Mouse (Mus musculus) testis, postnatal 14 days (tissue): ENCODE measurements around the gene Sema3a.

Experiments
- DNase-seq: peaks from one replicate; pipeline ENCODE4 v3.0.0; 2021; ENCODE audit warnings: low spot score

Sema3a gene

DNA sequence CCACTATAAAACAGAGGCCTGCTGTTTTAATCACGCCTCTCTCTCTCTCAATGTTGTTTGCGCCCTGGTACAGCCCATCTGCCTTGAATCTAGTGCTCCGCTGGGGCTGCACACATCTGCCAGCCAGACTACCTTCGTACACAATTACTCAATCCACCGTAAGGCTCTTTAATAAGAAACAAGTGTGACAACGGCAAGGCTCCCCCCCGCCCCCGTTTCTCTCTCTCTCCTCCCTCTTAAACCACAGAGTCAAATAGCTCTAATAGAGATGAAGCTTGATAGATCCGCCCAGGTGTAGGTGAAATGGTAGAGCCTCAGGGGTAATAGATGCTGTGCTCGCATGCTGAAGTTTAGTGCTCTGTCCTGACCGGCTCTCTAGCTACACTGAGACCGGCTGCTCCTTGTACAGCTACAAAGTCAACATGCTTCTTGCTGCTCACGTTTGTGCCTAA is at the start of gene Sema3a:
Sema3a (plus strand) TSS at position 174 of the 452 bp plus-strand sequence.
- no peak for DNase-seq

DNA sequence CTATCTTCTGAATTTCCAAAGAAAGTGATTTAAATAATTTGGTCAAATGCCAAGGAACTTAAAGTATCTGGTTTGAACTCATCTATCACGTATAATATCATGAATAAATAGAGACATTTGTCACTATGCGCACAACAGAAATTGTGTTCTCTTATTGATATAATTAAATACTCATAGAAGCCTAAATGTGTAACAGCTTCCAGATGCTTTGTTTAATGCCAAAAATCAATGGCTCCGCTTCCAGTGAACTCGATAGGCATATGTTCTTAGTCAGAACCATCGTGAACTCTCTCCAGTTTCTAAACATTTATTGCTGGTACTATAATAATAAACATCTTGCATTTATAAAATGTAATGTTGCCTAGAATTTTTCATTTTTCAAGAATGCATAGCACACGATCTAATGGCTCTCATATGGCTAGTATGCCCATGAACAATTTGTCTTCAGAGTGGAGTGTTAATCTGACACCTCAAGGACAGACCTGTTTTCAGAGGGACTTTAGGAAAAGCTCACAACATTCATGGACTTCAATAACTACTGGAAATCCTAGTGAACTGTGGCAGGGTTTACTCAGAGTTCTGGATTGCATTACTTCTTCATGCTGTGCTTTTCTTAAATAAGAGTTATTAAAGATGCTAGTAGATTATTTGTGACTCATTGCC is 40.3 kb upstream of the Sema3a start:
- no peak for DNase-seq

DNA sequence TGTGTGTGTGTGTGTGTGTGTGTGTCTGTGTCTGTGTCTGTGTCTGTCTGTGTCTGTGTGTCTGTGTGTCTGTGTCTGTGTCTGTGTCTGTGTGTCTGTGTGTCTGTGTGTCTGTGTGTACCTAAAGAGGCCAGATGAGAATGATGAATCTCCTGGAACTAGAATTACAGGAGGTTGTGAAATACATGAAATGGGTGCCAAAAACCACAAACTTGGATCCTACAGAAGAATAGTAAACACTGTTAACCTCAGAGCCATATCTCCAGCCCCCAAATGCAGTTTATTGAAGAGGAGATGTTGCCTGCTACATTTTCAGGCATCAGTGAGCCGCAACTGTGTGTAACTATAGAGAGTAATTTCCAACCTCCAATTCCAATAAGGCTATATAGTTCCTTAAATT is 34.8 kb upstream of the Sema3a start:
- no peak for DNase-seq

DNA sequence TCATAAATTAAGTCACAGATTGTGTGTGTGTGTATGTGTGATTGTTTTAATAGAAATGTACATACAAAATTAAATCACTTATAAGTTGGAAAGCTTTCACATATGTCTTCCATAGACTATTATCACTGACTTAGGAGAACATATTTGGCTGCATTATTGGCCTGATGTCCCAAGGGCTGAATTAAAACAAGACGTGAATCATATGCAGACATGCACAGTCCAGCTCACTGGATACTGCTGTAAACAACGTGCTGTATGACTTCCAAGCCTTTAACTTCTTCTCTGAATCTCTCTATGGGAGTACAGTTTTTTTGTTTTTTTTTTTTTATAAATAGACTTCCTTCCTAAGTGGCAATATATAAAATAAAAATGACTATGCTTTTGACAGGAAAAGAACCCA is 15.7 kb upstream of the Sema3a start:
- DNase-seq: no peak

DNA sequence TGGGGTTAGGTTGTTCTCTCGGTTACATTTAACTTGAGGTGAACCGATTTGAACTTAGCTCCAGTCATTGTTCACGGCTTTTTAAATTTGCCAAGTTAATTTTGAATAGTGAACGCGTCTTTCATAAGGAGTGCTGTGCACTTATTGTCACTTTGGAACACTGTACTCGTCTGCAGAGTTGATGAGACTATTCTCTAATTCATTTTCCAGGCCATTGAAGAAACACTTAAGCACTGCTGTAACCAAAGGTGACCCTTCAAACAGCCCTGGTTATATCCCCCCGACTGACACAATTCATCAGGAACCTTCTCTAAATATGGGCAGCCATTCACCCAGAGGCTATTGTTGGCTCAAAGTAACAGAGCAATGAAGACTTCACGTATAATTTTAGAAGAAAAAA is 8.0 kb upstream of the Sema3a start:
- DNase-seq: no peak

DNA sequence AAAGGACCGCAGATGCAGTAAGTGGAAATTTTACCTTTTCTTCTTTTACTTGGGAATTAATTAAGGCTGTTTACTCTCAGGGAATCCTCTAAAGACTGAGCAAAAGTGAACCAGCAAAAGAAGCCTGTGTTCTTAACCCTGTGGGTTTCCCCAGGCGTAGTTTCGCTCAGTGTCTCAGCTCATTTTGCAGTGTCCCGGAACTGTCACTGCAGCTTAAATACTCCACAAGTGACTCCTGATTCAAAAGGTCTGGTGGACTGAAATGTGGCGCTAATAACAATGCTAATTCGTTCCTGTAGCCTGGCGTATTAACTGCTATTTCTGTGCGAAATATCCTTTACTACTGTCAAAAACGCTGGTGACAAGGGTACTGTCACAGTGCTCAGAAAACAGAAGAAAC is 543 bp downstream of the Sema3a start:
- no peak for DNase-seq

DNA sequence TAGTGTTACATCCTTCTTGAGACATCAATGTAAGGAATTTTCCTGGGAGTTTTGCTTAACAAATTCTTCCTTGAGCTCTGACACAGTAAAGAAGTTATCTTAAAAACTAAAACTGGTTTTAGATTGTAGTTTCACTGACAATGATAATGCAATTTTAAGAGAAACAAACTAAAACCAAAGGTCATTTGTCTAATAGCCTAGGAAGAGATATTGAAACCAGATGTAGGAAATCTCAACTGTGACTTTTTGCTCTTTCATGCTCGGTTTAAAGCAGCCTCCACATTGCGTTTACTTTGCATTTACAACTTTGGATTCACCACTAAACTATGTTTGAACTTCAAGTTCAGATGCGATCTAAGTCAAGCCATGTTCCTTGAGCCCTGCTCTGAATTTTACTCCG is 982 bp downstream of the Sema3a start:
- DNase-seq: no peak

DNA sequence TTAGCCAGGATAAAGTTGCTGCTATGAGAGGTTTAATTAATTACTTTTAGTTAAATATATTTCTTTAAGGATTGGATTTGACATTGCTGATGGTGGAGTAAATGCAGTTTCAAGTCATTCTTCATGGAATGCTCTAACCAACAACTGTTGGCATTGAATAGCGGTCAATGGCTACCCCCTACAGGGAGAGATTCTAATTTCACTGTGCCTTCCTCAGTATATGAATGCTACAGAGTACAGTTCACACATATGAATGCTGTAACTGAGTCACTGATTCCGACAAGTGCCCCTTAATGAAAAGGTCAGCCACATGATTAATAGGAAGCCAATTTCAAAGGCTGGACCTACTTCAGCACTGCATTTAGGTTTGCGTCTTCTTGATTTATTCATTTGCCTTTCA is 1.9 kb downstream of the Sema3a start:
- no peak for DNase-seq

DNA sequence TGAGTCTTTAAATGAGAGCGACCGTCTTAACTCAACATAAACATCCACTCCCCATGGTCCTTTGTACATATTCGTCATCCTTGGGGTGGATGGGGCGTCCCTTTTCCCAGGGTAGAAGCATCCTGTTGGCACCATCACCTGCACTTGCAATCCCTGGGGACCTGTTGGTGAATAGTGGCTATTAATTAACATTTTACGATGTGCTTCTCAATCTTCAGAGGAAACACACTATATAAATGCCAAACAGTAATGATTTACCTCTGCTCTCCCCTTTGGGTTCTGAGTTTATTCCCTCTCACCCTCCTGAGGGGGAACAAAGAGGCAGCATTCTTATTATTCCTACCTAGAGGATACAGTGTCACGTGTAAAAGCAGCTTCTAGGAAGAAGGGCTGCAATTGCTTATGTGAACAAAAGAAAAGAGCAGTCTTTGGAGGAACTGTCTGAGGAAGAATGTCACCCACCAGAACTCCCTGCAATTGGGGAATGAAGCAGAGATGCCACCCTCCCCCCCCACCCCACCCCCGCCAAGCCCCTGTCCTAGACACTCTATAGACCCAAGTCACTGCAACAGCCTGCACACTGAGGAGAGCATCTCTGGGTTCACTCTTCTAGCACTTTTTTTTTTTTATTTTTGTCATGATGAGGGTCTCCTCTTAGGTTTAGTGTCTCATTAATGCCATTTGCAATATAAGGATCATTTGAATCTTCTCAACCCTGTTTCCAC is 19.7 kb downstream of the Sema3a start:
- no peak for DNase-seq

DNA sequence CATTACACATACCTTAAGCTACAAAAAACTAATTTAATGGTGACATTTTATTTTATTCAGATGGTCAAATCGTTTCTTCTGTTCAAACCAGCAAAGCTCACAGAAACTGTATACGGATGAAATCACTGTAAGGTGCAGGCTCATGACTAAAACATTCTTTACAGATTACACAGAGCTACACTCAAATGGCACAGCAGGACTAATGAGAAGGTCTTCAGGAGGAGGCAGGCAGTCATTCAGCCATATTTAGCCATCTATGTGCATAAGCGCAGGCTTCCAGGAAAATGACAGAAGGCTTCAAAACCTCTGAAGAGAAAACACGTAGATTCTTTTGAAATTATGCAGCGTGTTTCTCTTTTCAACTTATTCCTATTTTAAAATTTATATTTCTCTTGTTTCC is 24.7 kb downstream of the Sema3a start:
- no peak for DNase-seq

DNA sequence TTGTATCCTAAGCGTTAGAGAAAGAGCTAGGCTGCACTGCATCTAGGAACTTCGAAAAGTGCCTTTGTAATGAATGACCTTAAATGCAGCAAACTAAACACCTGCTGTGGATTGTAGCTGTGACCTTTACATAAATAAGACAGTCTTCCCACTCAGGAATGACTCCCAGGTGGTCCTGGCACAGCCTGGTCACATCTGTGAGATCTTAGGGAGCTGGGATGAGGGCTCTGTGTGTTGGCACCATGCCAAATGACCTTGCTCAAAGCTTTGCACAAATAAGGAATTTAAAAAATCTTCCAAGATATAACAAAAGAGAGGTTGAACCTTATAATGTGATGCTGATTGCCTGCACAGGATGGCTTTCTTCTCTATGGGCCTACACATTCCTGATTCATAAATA is 25.8 kb downstream of the Sema3a start:
- DNase-seq: no peak

DNA sequence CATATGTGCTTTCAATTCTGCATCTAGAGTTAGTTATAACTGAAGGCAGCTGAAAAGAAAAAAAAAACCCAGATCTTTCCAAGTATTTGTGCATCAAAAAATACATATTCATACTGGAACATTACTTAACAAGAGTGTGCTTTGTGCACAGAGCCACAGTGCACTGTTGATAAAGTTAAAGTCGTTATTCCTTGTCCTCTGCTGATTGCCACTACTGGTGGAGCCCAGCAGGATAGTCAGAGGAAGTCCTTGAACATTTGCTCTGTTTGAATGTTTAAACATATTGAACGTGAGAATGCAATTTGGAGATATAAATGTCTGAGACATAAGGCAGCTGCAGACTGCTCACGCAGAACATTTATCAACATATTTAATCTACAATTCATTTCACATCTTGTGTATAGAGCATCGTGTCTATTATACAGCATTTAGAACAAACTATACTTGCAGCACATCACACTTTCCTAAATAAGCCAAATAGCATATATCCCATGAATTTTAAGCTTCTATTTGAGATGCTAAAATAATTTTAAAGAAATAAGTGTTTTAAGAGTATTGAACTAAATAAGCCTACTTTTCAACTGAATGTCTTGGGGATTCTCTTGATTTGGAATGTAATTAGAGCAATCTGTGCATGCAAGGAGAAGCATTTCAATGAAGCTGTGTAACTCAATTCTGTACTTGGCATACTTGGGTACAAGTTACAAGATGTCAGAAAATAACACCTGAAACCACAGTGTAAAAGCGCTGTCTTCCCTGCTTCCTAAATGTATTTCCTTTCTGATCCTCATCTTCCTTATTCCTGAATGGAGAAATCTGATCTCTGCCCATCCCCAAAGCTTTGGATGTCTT is 32.8 kb downstream of the Sema3a start:
- no peak for DNase-seq

DNA sequence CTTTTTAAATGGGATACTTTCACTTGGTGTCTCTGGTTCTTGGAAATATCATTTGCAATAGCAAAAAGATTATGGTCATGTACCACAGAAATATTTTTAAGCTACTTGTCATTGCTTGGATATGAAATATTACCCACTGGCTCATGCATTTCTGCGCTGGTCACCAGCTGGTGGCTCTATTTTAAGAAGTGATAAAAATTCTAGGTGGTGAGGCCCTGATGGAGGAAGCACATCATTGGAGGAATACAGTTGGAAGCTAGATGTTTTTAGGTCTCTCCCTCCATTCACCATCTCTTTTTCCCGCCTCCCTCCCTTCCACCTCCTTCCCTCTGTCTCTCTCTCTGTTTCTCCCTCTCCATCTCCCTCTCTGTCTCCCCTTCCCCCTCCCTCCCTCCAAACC is 57.0 kb downstream of the Sema3a start:
- no peak for DNase-seq

DNA sequence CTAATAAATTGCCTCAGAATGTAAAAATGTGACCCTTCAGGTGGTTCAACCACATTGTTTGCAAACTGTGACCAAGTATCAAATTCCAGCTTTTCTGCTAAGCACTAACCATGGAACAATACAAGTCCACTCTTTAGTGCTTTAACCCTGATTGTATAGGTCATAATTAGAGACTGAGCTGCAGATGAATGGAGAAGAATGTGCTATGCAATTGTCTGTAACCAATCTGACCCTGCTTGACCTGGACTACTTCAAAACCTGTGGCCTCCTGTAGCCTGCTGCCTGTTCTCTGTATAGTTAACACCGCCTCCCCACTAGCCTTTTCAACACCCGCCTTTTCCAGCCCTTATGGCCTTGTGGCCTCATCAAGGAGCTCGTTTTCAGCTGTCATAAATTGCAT is 72.7 kb downstream of the Sema3a start:
- no peak for DNase-seq

DNA sequence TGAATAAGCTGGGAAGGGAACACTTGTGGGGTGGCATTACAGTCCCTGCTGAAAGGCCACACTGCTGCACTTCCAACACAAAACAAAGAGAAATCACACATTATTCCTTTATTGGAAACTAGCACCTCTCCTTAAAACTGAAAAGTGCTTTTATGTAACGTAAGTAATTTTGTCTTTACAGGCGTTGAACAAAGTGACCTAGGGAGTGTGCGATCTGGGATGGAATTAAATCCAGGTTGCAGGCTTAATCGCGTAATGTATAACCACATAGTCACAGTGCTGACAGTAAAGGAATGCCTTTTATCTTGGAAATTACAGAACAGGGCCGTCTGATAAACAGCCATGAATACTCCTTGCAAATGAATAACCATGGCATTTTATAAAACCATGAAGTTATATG is 74.5 kb downstream of the Sema3a start:
- DNase-seq: no peak

DNA sequence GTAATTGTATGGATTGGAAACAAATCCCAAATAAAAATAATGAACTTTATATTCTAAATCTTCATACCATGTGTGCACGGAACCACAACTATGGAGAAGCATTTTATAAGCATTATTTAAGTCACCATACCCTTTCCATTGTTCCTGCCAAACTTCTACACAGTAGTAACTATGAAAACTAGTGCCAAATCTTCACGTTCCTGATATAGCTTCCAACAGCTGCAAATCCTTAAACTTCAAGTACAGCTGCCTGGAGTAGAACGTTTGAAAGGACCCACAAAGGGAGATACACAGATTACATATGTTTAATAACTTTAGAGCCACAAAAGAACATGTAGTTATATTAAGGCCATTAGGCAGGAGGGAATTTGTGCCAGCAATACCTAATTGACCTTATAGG is 130.1 kb downstream of the Sema3a start:
- no peak for DNase-seq

DNA sequence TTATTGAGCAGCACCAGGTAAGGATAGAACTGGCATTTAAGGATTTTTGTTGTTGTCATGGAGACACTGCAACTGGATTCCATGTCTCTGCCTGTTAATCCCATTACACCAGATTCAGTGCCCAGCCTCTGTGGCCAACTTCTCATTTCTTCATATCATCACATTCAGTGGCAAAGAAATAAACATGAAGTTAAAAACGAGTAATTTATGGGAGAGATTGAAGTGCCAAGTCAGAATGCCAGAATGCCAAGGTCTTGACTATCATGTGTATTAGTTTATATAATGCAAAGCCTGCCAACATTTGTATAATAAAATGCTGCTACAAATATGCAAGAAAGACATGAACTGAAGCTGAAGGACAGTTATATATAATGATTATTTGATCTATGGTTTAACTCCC is 131.1 kb downstream of the Sema3a start:
- no peak for DNase-seq

DNA sequence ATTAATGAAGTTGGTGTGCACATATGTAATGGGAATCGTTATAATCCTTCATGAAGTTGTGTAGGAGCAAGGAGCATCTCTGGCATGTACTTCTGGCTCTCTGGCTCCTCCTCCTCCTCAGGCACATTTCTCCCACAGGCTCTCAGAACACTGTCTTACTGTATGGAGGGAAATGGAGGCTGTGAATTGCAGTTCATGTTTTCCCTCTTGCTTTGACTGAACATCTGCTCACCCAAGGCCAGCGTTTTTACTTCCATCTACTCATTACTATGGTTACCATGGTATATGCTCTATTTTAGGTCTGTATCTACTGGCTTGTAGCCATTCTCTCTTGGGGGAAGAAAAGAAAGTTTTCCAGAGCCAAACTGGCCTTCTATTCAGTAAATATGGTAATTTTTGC is 137.9 kb downstream of the Sema3a start:
- no peak for DNase-seq

DNA sequence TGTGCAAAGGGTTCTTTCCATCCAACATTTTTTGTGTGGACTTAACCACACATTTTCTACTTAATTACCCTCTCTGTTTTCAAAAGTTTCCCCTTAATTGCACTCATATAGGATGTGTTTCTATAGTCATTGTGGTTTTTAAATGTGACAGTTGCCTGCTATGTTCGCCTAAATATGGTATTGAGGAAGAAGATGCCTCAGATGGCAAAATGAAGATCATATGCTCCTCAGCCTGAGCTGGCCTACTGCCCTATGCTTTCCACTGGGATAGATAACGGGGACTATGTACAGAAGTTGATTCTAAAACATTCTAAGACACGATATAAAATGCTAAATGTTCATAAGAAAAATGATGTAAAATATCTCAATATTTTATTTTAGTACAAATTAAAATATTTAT is 138.3 kb downstream of the Sema3a start:
- no peak for DNase-seq

DNA sequence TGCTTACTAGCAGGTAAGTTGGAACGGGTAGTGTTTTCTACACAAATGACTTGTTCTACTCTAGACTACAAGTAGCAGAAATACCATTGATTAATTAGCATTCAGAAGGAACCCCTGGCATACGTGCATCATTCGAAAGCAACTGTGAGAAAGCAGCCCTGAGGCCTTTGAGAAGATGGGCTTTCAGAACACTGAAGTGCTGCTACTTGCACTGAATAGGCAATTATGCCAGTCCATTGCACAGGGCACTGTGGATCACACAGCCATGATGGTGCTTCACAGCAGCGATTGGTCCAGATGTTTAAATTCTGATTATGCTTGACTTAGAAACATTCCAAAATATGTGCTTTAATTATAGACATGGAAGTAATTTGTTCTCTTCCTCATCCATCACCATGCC is 187.5 kb downstream of the Sema3a start:
- no peak for DNase-seq

DNA sequence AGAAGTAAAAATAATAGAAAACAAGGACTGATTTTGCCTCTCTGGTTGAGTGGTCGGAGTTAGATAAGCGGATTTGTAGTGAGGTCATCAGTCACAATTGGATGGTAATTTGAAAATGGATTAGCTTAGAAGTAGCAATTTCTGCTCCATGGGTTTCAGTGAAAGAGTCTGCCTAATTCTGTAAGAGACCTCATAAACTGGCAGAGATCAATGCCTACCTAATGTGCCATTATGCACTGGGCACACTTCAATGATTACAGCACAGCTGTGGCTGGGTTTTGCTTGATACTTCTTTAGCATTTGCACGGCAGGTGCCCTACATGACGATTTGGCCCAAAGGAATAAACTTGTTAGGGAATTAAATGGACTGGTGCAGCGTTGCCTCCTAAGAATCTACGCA is 188.8 kb downstream of the Sema3a start:
- DNase-seq: no peak

DNA sequence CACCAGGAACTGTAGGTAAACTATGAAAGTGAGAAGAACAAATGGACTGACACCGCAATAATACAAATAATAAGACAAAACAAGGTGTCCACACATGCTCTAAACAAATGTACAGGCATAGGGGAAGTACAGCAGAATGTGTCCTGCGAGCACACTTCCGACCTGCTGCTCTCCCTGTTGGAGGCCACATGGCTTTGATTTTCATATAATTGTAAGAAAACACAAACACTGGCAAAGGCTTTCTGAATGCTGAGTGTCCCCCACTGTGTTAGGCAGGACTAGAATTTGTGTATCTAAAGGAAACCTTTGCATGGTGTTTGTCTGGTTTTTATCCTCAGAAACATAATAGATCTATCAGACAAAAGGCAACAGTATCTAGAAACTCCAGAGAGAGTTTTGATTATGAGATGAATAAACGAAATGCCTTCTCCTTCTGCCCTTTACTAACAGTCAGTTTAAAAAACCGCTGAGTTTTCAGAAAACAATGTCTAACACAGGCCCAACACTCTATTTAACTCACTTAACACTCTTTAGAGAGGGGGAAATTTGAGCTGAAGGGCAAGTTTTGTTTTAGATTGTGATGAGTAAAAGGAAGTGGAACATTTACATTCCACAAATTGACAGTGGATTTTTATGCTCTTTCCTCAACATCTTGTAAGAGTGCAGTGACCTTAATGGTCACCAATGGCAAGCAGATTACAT is 193.7 kb downstream of the Sema3a start:
- no peak for DNase-seq
